Mouse (Mus musculus): Measurements from ENCODE around the gene Gm42417. TPM values are rescaled to one million over a fixed set of nuclear protein-coding genes. Genes with fewer than 3 reads are reported as not detected.
A peak's percentile ranks its signal among the peaks of the same experiment; 100 is the strongest.

The Gm42417 gene
- polyA plus RNA-seq, 1 experiment, result 0.05 TPM

DNA sequence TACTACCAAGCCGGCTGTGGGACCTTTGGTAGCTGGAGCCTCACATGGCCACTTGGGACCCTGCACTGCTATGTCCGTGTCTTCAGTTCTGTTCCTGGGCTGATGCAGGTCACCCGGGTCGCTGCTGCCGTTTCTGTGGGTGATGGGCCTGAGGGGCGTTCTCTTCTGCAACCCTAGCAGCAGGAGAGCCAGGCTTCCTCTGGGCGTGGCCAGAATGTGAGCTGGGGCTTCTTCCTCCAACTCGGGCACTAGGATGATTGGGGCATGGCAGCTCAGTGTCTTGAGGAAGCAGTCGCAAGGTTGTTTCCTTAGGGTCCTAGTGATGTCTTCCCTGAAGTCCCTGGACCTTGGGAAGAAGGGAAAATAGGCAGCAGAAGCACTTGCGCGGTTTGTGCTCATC, 19.6 kb downstream of the Gm42417 start:
- H3K4me3 ChIP-seq (ENCODE audit: control insufficient read depth, low read depth, low read length), result no peak overlapping the region
- H3K27me3 ChIP-seq (ENCODE audit: control insufficient read depth, insufficient read depth, low read length), result no peaks in the 10 kb centered on the region
- no peaks in the 10 kb centered on the region; the same call in 1 of the 2 replicates for H3K36me3 ChIP-seq (ENCODE audit: control insufficient read depth, insufficient read depth, low read length)
- no peak overlapping the region for H3K27ac ChIP-seq (ENCODE audit: control insufficient read depth, insufficient read depth, low read depth, low read length)
- TF ChIP-seq POLR2A (IDR thresholded peaks at IDR 0.05; ENCODE audit: control insufficient read depth, low read depth, low read length) (no peak), CTCF (IDR thresholded peaks at IDR 0.05; ENCODE audit: control insufficient read depth, insufficient read depth, insufficient replicate concordance, low read depth, low read length) (no peak)
- no peaks in the 10 kb centered on the region for H3K4me1 ChIP-seq (ENCODE audit: control insufficient read depth, insufficient read depth, low read length)

- TF ChIP-seq CTCF (IDR thresholded peaks at IDR 0.05; ENCODE audit: control insufficient read depth, insufficient read depth, insufficient replicate concordance, low read depth, low read length), result no peak
- no peak for TF ChIP-seq POLR2A (IDR thresholded peaks at IDR 0.05; ENCODE audit: control insufficient read depth, low read depth, low read length)
- H3K4me3 ChIP-seq (ENCODE audit: control insufficient read depth, low read depth, low read length), result no peak overlapping the region
- peaks cover under 1% of the 10 kb centered on the region; the same call in 1 of the 2 replicates for H3K4me1 ChIP-seq (ENCODE audit: control insufficient read depth, insufficient read depth, low read length)
- no peaks in the 10 kb centered on the region; the same call in 1 of the 2 replicates for H3K36me3 ChIP-seq (ENCODE audit: control insufficient read depth, insufficient read depth, low read length)
- H3K27me3 ChIP-seq (ENCODE audit: control insufficient read depth, insufficient read depth, low read length), result no peaks in the 10 kb centered on the region
- H3K27ac ChIP-seq (ENCODE audit: control insufficient read depth, insufficient read depth, low read depth, low read length), result no peak overlapping the region
Measured at GRCm38 (mm10) chr1:36518259-36518658, 21.0 kb downstream of the Gm42417 start.

DNA sequence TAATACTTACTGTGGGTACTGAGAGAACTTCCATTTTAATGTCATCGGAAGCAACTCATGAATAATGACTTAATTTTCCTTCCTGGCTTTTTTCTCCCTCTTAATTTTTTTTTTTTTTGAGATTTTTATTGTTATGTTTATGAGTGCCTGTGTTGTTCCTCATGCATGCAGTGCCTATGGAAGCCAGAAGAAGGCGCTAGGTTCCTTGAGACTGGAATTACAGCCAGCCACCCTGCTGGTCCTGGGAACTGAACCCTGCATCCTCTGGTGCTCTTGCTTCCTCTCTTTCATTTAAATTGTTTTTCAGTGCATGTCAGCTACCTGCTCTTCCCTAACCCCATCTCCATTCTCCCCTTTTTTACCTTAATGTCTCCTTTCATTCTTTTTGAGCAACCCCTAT, 25.5 kb downstream of the Gm42417 start:
- H3K36me3 ChIP-seq (ENCODE audit: control insufficient read depth, insufficient read depth, low read length), result no peaks in the 10 kb centered on the region
- H3K27me3 ChIP-seq (ENCODE audit: control insufficient read depth, insufficient read depth, low read length), result no peaks in the 10 kb centered on the region
- H3K4me3 ChIP-seq (ENCODE audit: control insufficient read depth, low read depth, low read length), result no peak overlapping the region
- TF ChIP-seq CTCF (IDR thresholded peaks at IDR 0.05; ENCODE audit: control insufficient read depth, insufficient read depth, insufficient replicate concordance, low read depth, low read length), result peak; percentile 20; the same call in 1 of the 2 replicates
- TF ChIP-seq POLR2A (IDR thresholded peaks at IDR 0.05; ENCODE audit: control insufficient read depth, low read depth, low read length), result no peak
- peaks cover 8% of the 10 kb centered on the region for H3K4me1 ChIP-seq (ENCODE audit: control insufficient read depth, insufficient read depth, low read length)
- H3K27ac ChIP-seq (ENCODE audit: control insufficient read depth, insufficient read depth, low read depth, low read length), result no peak overlapping the region

DNA sequence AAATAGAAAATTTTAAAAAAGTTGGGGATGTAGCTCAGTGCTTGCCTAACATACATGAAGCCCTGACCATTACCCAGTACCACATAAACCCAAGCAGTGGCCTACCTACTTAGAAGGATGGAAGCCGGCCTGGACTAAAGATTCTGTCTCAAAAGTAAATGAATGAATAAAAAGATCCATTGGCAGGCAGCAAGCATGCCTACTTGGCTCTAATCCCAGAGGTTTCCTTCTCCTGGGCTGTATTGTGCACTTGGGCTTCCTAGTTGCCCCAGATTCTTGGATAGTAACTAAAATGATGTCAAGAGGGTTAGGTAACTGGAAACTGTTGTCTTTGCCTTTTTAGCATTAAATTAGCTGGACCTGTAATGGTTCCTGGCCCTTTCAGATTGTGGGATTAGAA, 25.9 kb downstream of the Gm42417 start:
- H3K27ac ChIP-seq (ENCODE audit: control insufficient read depth, insufficient read depth, low read depth, low read length), result no peak overlapping the region
- TF ChIP-seq POLR2A (IDR thresholded peaks at IDR 0.05; ENCODE audit: control insufficient read depth, low read depth, low read length) (no peak), CTCF (IDR thresholded peaks at IDR 0.05; ENCODE audit: control insufficient read depth, insufficient read depth, insufficient replicate concordance, low read depth, low read length) (no peak)
- peaks cover 8% of the 10 kb centered on the region for H3K4me1 ChIP-seq (ENCODE audit: control insufficient read depth, insufficient read depth, low read length)
- no peaks in the 10 kb centered on the region for H3K27me3 ChIP-seq (ENCODE audit: control insufficient read depth, insufficient read depth, low read length)
- no peak overlapping the region for H3K4me3 ChIP-seq (ENCODE audit: control insufficient read depth, low read depth, low read length)
- H3K36me3 ChIP-seq (ENCODE audit: control insufficient read depth, insufficient read depth, low read length), result no peaks in the 10 kb centered on the region

- H3K27me3 ChIP-seq (ENCODE audit: control insufficient read depth, insufficient read depth, low read length), result no peaks in the 10 kb centered on the region
- peaks cover 8% of the 10 kb centered on the region for H3K4me1 ChIP-seq (ENCODE audit: control insufficient read depth, insufficient read depth, low read length)
- H3K4me3 ChIP-seq (ENCODE audit: control insufficient read depth, low read depth, low read length), result peak overlapping the region; percentile 92
- TF ChIP-seq POLR2A (IDR thresholded peaks at IDR 0.05; ENCODE audit: control insufficient read depth, low read depth, low read length) (no peak), CTCF (IDR thresholded peaks at IDR 0.05; ENCODE audit: control insufficient read depth, insufficient read depth, insufficient replicate concordance, low read depth, low read length) (no peak)
- H3K36me3 ChIP-seq (ENCODE audit: control insufficient read depth, insufficient read depth, low read length), result no peaks in the 10 kb centered on the region
- no peak overlapping the region for H3K27ac ChIP-seq (ENCODE audit: control insufficient read depth, insufficient read depth, low read depth, low read length)
Measured at GRCm38 (mm10) chr1:36512966-36513280, 26.3 kb downstream of the Gm42417 start.

- TF ChIP-seq CTCF (IDR thresholded peaks at IDR 0.05; ENCODE audit: control insufficient read depth, insufficient read depth, insufficient replicate concordance, low read depth, low read length) (no peak), POLR2A (IDR thresholded peaks at IDR 0.05; ENCODE audit: control insufficient read depth, low read depth, low read length) (no peak; the same call in 1 of the 2 replicates)
- Histone ChIP-seq H3K27ac (ENCODE audit: control insufficient read depth, insufficient read depth, low read depth, low read length) (peak overlapping the region; percentile 91), H3K27me3 (ENCODE audit: control insufficient read depth, insufficient read depth, low read length) (no peaks in the 10 kb centered on the region), H3K4me1 (ENCODE audit: control insufficient read depth, insufficient read depth, low read length) (peaks cover 8% of the 10 kb centered on the region), H3K36me3 (ENCODE audit: control insufficient read depth, insufficient read depth, low read length) (no peaks in the 10 kb centered on the region), H3K4me3 (ENCODE audit: control insufficient read depth, low read depth, low read length) (peak overlapping the region; percentile 92)
Measured at GRCm38 (mm10) chr1:36512089-36512965, 26.9 kb downstream of the Gm42417 start.

- TF ChIP-seq POLR2A (IDR thresholded peaks at IDR 0.05; ENCODE audit: control insufficient read depth, low read depth, low read length) (peak; percentile 87), CTCF (IDR thresholded peaks at IDR 0.05; ENCODE audit: control insufficient read depth, insufficient read depth, insufficient replicate concordance, low read depth, low read length) (peak; percentile 41; the same call in 1 of the 2 replicates)
- Histone ChIP-seq H3K27ac (ENCODE audit: control insufficient read depth, insufficient read depth, low read depth, low read length) (peak within 1 kb of the TSS; percentile 91), H3K36me3 (ENCODE audit: control insufficient read depth, insufficient read depth, low read length) (peaks cover 1% of the 10 kb centered on the region; the same call in 1 of the 2 replicates), H3K27me3 (ENCODE audit: control insufficient read depth, insufficient read depth, low read length) (no peaks in the 10 kb centered on the region), H3K4me3 (ENCODE audit: control insufficient read depth, low read depth, low read length) (peak within 1 kb of the TSS; percentile 92), H3K4me1 (ENCODE audit: control insufficient read depth, insufficient read depth, low read length) (peaks cover 8% of the 10 kb centered on the region)
Measured at GRCm38 (mm10) chr1:36511289-36512021, 27.8 kb downstream of the Gm42417 start, which contains the start of gene Cnnm3. TSS of gene Cnnm3 (plus strand) at chr1:36511867.
